Mouse (Mus musculus): Measurements from ENCODE around the gene Lhx3.

The Lhx3 gene

DNA sequence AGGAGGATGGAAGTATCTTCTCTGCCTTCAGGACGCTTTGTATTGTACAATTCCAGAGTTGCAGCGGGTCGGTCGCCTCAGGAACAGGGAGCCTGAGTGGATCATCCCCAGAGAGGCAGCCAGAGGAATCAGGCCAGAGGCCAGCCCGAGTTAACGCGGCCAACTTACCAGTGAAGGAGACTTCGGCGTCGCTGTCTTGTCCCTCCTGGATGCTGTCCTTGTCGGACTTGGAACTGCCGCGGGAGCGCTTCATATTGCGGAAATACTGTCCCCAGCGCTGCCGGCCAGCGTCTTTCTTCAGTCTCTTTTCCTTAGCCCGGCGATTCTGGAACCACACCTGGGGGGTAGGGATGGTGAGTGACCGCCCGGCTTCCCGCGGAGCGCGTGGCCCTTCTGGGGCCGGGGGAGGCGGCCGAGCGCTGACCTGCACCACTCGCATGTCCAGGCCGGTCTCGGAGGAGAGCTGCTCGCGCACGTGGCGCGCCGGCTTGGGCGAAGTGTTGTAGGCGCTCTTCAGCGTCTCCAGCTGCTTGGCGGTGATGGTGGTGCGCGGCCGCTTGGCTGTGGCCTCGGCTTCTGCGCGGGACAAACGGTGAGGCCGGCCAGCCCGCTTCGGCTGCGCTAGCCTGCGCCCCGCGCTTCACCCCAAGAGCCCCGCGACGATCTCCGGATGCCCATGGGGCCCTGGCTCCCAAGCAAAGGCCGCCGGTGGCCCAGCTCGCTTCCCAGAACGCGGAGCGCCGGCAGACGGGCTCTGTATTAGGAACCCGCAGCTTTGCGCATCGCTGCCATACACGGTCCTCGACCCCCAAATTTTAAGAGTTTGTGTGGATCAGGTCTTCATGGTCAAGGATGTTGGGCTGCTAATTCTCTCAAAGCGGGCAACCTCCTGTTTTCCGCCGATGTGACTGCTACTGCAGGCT, 5.9 kb downstream of the Lhx3 start:
- no peak for DNase-seq

DNA sequence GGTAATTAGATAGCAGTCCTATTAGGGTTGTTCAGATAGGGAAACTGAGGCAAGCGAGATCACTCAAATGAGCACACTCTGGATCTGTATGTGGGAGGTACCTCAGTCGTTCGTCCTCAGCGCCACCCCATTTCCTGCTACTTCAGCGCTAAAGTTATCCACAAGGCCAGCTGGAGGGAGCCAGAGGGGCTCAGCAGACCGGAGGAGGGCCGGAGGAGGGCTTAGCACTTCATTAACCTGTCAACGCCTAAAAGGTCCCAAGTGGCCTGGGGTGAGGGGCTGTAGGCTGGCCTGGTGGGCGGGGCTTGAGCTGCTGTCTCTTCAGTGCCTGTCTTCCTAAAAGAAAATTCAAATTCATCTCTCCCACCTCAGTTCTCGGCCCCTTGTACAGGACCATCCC, 9.6 kb downstream of the Lhx3 start:
- no peak for DNase-seq

DNA sequence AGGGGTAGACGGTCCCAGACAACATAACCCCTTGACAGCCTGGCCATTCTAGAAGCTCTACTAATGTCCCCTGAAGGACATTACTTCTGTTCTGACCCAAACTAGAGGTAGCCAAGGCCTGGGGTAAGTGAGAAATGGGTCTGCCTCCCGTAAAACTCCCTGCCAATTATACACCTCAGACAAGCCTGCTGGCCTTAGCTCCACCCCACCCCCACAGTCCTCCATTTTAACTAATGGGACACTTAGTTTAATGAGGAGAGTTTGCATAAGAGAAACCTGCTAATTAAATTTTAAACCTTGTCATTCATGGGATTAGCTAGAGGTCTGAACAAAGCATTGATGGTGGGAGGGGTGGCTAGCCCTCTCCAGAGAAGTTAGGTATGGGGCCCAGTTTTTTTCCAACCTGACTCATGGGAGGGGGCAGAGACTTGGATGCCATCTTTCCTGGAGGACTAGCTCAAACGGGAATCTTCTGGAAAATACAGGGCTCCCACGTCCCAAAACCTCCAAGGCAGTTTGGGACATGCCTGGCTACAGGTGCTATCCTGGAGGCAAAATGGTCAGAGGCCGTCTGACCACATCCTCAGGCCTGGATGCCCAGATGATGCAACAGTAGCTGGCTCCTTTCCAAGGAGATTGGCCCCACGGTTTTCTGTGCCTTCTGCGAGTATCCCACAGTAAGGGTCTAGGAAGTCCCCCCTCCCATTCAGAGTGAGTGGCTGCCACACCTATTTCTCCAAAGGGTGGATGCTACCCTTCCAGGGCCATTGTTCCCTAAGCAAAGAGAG, 13.3 kb downstream of the Lhx3 start:
- no peak for DNase-seq

DNA sequence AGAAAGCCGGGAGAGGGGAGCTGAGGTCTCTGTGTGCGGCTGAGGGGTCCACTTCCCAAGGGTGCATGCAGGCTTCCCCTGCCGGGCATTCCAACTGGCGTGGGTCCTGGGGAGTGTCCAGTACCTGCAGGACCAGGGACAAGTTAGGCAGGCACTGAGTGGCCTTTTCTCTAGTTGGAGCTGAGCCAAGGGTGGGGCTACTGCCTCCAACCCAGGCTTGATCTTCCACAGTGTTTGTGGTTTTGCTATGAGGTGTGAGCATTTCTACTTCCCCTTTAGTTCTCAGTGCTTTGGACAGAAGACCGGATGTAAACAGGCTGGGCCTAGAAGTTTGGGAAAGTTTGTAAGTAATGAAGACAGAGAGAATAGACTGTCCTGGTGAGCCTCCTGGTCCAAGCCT, 19.6 kb downstream of the Lhx3 start:
- no peak for DNase-seq

DNA sequence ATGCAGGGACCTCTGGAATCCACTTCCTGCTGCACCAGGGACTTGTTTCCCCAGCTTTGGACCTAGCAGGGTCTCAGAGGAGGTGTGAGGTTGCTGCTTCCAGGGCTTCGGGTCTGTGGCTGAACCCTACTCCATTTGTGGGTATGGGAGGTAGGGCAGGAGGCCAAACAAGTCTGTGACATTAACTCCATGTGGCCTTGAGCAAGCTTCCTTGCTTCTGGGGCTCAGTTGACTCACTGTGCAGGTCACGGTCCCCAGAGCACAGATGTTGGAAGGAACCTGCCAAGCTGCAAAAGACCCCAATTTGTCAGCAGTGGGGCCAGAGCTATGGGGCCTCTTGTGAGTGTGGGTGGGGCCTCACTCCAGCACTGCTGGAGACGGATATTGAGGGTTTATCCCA, 23.7 kb downstream of the Lhx3 start:
- no peak for DNase-seq

DNA sequence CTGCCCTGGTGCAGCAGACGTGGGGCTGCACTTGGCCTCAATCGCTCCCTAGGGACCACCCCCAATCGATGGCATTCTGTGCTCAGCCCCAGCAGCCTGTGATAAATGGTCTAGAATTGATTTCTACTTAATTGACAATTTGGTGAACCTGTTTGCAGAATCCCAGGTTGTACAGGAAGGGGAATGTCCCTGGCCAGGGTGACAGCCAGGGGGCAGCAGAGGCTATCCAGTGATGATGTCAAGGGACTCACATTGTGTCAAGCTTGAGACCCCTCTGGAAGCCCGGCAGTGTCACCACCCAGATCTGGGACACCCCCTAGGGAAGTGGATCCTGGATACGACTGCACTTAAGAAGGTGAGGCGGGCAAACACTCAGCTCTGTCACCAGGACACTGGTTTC, 25.4 kb downstream of the Lhx3 start:
- peak; percentile 41 for DNase-seq

DNA sequence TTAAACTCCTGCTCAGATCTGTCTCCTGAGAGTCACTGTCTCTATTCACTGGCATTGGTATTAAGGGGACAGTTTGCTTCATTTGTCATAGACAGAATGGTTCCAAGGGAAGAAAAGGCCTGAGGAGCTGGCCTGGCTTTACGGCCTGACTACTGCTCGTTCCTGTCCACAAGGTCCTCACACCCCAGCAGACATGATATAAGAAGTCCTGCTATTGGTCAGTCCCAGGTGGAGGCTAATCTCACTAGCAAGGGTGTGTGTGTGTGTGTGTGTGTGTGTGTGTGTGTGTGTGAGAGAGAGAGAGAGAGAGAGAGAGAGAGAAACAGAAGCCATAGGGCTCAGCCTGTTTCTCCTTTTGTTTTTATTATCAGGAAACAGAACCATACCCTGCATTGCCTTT, 30.9 kb downstream of the Lhx3 start:
- no peak for DNase-seq

DNA sequence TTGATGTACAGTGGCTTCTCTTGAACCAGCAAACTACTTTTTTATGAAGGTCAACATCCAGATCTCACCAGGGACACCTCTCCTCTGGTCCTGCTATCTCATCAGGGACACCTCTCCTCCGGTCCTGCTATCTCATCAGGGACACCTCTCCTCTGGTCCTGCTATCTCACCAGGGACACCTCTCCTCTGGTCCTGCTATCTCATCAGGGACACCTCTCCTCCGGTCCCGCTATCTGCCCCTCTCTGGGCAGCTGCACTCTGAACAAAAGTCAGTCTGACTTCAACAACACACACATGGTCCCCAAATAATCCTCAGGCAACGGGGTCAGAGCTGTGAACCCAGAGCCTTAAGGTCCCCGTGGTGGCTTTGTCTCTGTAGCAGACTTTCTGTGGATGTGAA, 31.4 kb downstream of the Lhx3 start:
- DNase-seq: no peak

DNA sequence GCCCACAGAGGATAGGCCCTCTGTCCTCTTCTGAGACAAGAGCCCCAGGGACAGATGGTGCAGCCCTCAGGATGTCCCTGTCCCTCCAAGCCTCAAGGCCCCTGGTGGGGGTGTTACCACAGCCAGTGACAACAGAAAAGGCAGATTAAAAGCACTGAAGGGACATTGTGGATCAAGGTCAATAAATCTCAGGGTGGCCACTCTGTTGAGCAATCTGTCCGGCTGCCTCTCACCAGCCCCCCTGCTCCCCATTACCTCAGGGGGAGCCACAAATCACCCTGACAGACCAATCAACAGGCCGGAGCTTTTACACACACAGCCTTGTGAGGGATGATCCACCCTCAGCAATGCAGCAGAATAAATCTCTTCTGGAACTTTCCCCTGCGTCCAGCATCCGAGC, 32.9 kb downstream of the Lhx3 start:
- peak; percentile 47 for DNase-seq

DNA sequence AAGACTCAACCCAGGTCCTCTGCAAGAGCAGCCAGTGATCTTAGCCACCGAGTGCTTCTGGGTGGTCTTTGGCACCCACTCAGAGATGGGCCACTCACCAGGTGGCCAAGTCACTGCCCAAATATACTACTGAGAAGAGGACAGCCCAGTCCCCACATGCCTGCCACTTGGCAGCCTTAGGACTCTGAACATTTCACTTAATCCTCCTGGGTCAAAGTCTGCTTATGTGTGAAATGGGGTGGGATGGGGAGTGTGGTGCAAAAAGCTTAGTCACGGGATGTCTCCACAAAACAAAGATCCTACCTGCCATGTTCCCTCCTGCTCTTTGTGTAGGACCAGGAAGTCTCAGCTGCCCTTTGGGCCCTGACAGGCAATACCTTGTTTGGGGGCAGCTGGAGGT, 35.9 kb downstream of the Lhx3 start:
- no peak for DNase-seq

DNA sequence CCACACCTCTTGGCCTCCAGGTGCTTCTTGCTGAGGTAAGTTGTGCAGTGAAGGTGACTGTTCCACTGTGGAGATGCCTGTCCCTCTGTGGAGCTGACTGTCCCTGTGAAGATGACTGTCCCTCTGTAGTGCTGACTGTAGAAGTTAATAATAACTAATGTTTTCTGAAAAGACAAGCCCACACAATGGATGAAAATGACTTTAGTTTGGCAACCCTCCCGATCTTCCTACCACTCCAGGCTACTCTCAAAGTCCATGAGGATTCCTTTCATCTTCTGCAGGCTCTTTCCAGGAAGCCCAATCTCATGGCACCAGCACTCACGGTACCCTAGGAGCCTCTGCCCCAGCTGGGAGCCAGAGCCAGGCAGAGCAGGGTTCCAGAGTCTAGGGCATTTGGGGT, 37.7 kb downstream of the Lhx3 start:
- DNase-seq: no peak

DNA sequence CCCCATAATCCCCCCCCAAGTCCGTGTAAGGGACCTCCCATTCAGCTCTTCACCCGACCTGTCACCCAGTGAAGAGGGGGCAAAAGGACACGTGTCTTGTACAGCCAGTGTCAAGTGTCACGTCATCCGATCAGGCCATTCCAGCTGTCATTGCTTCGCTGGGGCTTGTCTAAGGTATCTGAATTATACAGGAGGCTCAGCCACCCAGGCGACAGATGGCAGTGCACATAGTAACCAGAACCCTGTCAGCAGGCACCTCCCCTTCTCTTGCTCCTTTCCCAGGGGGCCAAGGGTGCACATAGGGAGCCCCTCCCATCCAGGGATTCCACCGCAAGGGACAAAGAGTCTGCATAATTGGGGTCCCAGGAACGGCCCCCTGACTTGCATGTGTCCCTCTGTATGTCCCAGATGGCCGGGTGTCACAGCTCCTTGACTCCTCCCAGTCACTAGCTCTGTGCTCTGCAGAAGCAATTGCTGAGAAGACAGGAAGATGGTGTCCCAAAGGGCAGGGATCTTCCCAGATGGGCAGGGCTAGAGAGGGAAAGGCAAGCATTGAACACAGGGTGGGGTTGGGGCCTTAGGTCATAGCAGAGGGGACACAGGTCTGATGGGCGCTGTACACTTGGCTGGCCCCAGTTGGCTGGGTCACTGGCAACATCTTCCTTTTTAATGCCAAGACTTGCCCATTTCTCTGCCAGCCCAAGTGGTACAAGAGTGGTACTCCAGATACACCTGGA, 39.1 kb downstream of the Lhx3 start:
- DNase-seq: no peak

DNA sequence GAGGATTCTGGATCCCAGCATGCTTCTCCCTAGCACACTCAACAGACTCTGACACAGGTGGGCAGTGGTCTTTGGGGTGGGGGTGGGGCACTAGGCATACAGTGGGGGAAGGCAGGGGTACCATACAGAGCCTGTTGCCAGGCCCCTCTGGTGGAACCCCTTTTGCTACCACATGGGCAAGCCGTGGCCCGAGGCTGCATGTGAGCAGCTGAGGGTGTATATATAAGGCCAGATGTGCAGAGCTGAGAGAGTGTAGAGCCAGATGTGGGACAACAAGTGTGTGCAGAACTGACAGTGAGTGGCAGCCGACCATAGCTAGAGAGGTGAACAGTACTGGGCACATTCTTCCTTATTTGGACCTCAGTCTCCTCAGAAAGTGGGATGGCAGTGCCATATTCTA, 41.2 kb downstream of the Lhx3 start:
- no peak for DNase-seq

DNA sequence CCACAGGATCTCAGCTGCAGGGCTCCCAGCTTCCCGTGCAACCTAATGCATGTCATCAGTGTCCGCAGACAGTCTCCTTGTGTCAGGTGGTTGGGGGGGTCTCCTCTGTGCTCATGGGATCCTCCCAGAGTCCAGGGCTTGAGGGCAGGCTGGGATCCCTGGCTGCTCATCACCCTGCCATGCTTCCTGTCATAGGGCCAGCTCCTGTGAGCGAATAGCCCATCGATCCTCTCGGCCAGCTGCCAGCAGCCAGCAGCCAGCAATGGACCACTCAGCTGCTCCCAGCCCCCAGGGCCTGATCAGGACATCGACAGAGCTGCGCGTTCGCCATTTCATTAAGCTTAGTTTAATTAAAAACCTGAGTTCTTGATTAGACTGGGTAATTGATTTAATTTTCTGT, 50.0 kb downstream of the Lhx3 start:
- no peak for DNase-seq

DNA sequence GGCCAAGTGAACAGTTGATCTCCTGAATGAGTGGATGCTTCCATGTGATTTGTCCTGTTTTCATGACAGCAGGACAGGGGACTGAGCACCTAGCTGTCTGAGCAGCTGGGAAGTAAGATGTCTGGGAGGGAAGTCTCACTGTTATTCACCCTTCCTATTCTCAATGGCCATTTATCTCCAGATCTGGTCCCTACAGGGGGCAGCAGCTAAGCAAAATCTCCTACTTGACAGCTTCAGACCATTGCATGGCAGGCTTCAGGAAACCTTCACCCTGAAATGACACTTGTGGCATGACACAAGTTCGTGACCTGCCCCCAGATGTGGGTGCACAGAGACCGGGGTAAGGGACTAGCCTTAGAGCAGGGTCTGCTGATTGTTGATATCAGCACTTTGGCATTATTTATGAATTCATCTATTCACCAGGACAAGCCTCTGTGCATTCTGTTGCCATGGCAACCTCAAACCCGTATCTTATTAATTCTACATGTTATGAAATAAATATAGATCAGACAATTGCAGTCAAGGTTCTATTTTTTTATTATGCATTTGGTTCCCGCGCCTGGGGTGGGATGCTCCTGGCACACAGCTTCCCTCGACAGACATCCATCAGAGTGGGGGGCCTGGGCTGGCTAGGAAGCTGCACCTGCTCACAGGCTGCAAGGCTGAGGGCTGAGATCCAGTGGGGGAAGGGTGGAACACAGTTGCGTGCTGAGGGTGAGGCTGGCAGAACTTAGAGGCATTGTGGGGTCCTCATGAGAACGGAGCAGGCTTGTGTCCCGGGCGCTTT, 51.7 kb downstream of the Lhx3 start:
- DNase-seq: no peak

DNA sequence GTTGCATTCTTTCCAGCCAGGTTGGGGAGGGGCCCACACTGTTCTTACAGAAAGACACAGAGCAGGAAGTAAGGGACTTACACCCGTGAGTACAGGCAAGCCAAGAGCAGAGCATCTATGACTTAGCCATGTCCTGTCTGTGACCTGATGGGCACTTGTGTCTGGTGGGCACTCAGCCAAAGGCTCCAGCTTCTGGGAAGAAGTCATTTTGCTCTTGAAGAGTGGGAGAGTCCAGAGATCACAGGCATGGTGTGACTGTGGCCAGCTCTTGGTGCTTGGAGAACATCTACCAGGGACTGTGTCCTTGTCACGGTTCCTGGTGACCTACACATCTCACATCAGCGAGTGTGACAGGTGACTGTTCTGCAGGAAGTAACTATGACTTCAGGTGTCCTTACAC, 52.4 kb downstream of the Lhx3 start:
- no peak for DNase-seq

DNA sequence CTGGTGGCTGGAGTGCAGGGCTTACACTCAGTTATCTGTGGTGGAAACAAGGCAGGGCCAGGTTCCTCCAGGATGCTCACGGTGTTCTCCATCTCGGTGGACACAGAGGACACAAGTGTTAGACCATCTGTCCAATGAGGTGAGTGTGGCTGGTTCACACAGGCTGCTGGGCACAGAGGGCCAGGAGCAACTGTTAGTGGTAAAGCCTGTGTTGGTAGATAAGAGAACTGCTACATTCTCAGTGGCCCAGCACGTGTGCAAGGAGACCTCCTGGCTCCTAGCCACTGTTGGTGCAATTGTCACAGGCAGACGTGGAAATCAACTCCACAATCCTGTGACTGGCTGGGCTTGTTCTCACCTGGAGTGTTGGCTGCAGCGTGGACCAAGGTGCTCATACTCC, 53.5 kb downstream of the Lhx3 start:
- no peak for DNase-seq

DNA sequence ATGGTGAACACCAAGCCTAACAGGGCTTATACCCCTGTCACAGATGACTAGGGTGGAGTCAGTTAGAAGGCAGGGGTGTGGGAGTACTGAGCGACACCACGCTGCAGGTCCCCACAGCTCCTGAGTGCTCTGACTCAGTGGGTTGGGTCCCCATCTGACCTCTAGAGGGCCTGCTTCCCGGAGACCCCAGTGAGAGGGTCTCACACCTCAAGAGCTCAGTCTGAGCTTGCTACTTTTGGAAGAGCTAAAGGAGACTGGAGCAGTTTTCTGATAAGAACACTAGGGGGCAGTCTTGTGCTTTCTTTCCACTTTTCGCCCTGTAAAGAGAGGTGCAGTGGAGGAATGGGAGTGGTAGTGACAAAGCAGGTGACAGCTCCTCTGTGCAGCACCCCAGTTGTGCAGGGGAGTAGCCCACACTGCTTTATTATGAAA, 54.2 kb downstream of the Lhx3 start:
- peak; percentile 61 for DNase-seq

DNA sequence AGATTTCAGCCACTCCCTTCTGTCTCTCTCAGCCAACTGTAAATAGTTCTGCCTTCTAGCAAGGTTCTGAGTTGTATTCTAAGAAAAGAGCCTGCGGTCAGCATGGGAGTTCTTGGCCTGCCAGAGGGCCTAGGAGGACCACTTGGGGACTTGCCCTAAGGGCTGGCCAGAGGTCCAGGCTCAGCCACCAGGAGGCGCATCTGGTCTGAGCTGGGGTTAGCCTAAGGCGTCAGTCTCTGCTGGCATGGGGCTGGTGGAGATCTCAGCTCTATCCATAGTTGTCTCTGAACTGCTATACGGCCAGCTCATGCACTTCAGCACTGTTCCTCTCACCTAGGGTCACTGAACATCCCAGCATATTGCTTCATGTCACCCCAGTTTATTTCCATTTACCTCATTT, 54.8 kb downstream of the Lhx3 start:
- peak; percentile 39 for DNase-seq

Measured in cerebellum, adult 11-12 months (tissue).